Mouse (Mus musculus) MEL (cell line): ENCODE results near the gene Tmem82.

Experiments used
- CTCF ChIP-seq, 3 experiments: IDR thresholded peaks in 2 of 3; conservative IDR thresholded peaks in 1 of 3; 2 replicates each; pipeline ENCODE4 v1.5.1; 2011 to 2012; ENCODE audit warnings: low read length in 3 of 3, low read depth in 2 of 3, mild to moderate bottlenecking in 2 of 3, improper control_type of control experiment in 1 of 3, inconsistent platforms in 1 of 3, mixed read lengths in 1 of 3, moderate library complexity in 1 of 3; ENCODE audit not compliant: control insufficient read depth in 1 of 3, insufficient read depth in 1 of 3, poor library complexity in 1 of 3, severe bottlenecking in 1 of 3
- MXI1 ChIP-seq: IDR thresholded peaks from 2 replicates; pipeline ENCODE4 v1.6.1; 2011; ENCODE audit warnings: mild to moderate bottlenecking, low read depth, low read length, improper control_type of control experiment
- POLR2A ChIP-seq, 2 experiments: IDR thresholded peaks; 2 replicates each; pipeline ENCODE4 v1.6.1; 2011 to 2012; ENCODE audit warnings: low read length in 2 of 2, mild to moderate bottlenecking in 2 of 2, control low read depth in 1 of 2, improper control_type of control experiment in 1 of 2, low read depth in 1 of 2, moderate library complexity in 1 of 2; ENCODE audit not compliant: control insufficient read depth in 1 of 2, insufficient read depth in 1 of 2, poor library complexity in 1 of 2
- POLR2AphosphoS2 ChIP-seq: IDR thresholded peaks from 2 replicates; pipeline ENCODE4 v1.6.1; 2011; ENCODE audit warnings: low read length, improper control_type of control experiment
- USF1 ChIP-seq: IDR thresholded peaks from 2 replicates; pipeline ENCODE4 v1.6.1; 2014; ENCODE audit warnings: low read depth, mild to moderate bottlenecking, inconsistent platforms, low read length, improper control_type of control experiment, moderate library complexity
- ZKSCAN1 ChIP-seq: IDR thresholded peaks from 2 replicates; pipeline ENCODE4 v1.6.1; 2012; ENCODE audit warnings: low read depth, mild to moderate bottlenecking, inconsistent platforms, low read length, improper control_type of control experiment, moderate library complexity

DNA sequence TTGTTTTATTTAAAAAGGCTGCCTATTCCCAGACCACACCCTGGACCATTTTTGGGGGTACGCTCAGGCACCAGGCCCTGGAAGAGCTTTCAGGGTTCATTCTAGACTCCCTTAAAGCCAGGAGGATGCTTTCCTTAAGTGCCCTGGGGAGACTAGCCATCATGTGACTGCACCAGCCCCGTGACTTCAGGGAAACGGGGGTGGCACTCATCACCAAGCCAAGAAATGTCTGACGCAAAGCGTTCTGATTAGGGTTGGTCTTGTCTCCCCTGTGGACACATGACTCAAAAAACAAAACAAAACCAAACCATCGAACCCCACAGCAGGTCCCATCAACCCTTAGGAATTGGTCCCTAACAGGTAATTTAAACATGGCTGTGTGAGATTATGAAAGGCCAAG, 32.9 kb upstream of the Tmem82 start:
- TF ChIP-seq POLR2AphosphoS2 (no peak), POLR2A (IDR thresholded peaks at IDR 0.05; ENCODE audit: control insufficient read depth in 1 of 2, insufficient read depth in 1 of 2, low read depth in 1 of 2, low read length in 2 of 2, poor library complexity in 1 of 2) (no peak), USF1 (no peak), MXI1 (no peak), CTCF (IDR thresholded peaks at IDR 0.05 in 2 of 3, conservative IDR thresholded peaks at IDR 0.05 in 1 of 3; ENCODE audit: control insufficient read depth in 1 of 3, insufficient read depth in 1 of 3, low read depth in 2 of 3, low read length in 3 of 3, poor library complexity in 1 of 3, severe bottlenecking in 1 of 3) (no peak), ZKSCAN1 (no peak)
